Mouse (Mus musculus) 416B (cell line): Measurements from ENCODE around the gene Pgm1.
A peak's percentile ranks its signal among the peaks of the same experiment; 100 is the strongest.

Source experiments
- DNase-seq: peaks from one replicate; pipeline ENCODE4 v3.0.0; 2011; ENCODE audit warnings: low read depth

Gene Pgm1

DNA sequence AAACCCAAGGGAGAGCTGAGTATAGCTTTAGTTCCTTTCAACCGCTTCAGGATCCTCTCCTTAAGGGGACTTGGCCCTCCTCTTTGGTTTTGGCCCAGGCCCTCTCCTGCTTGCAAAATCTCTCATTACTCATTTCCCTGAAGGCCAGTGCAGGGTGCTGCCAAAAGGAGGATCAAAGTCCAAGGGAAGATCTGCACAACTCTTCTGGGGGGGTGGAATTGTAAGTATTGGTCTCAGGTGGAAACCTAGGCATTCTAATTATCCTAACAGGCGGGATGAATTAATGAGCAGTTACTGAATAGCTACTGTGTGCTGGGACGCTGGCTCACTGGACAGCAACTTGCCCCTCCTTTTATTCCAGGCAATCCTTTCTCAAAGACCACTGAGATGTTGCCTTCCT lies 82.3 kb downstream of the Pgm1 start:
- no peak for DNase-seq

DNA sequence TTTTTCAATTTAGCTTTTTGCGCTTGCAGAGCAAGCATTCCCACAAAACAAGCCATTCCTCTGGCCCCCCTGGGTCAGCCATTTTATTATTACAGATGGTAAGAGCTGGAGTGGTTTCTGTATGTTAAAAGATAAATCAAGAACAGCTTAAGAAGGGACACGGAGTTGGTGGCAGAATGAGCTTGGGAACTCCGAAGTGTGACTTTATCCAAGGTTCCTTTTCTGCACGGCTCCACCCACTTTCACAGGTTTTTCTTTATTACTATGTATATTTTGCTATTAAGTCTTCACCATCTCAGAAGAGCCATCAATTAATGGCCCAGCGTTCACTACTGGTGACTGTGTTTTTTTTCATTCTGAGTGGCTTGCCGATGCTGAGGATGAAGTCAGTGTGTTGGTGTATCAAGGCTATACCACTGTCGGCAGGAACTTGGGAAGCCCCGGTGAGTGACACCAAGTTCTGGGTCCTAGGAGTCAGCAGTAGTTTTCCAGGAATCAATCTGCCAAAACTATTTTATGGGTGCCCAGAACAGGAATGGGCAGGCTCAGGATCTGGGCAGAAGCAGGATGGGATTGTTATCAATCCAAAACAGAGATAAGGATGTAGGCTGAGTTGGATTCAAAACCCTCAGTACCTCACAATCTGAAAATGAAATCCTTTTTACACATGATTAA lies 83.3 kb downstream of the Pgm1 start:
- DNase-seq, result no peak

- no peak for DNase-seq
Measured at GRCm38 (mm10) chr4:100027773-100028172, 98.6 kb downstream of the Pgm1 start.

DNA sequence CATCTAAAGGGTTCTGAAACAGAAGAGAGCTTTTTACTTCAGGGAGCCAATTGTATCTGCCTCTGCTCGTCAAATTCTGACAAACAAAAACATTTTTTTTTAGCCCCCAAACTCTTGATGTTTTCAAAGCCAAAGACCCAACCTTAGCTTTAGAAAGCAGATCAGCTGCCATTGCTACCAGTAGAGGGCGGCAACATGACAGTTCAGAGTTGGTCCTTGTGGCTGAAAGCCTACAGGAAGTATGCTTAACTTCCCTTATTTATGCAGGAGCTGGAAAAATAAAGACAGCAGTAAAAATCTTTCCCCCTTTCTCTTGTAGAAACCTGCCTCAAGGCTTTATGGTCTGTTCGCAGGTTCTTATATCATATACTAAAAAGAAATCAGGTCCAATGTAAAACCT lies 99.4 kb downstream of the Pgm1 start:
- DNase-seq, result peak; percentile 71

- DNase-seq, result no peak
Measured at GRCm38 (mm10) chr4:100031270-100031669, 102.1 kb downstream of the Pgm1 start.

- no peak for DNase-seq
Measured at GRCm38 (mm10) chr4:100032608-100033007, 103.4 kb downstream of the Pgm1 start.

DNA sequence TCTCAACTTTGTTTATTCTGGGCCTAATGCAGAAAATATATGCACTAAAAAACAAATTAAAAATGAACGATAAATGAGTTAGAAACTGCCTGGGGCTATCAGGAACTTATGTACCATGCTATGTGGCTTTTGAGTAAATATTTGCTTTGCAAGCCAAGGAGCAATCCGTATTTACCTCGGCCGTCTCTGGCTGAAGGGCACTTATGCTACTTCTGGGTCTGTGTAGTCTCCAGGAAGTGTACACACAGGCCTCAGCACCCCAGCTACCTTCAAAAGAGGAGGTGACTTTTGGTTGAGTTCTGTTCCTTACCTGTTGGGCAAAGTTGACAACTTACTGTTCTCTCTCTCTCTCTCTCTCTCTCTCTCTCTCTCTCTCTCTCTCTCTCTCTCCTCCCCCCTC lies 104.7 kb downstream of the Pgm1 start:
- DNase-seq, result no peak

DNA sequence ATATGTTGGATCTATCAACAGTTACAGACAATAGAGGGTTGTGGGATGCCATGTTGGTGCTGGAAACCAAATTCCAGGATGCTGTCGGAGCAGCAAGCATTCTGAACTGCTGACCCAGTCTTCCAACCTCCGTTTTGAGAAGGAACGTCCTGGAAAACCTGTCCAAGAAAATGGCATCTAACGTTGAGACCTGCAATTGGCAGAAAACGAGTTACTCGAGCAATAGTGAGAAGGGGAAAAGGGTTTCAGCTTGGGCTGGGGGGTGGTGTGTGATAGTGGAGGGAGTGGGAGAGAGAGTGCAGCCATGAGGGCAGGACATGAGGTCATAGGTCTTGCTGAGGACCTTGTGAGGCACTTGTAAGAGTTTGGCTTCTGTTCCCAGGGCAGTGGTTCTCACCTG lies 105.8 kb downstream of the Pgm1 start:
- no peak for DNase-seq

GRCm38 (mm10) chr4:100035919-100036554 lies 106.8 kb downstream of the Pgm1 start:
- DNase-seq, result no peak
